In the genomic region with DNA sequence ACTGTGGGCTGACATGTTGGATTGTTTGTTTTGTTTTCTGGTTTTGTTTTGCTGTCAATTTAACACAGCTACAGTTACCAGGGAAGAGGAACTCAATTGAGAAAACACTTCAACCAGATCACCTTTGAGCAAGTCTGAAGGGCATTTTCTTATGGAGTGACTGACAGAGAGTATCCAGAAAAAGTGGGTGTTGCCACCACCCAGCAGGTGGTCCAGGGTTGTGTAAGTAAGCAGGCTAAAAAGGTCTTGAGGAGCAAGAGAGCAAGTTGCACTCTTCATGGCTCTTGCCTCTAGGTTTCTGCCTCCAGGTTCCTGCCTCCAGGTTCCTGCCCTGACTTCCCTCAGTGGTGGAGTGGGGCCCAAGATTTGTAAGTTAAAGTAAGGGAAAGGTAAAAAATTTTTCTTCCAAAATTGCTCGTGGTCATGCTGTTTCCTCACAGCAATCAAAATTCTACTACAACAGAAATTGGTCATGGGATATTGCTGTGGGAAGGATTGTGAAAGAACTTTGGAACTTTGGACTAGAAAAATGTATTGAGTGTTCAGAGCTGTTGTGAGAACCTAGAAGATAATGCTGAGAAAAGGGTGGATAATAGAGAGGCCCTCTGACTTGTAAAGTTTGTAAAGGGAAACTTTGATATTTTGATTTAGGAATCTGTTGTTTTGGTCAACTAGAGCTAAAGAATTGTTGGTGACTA, we compare ENCODE assay signal across 23 mouse cellular contexts.
"Had no signal": no experiment of that assay in that cellular context is flagged by ENCODE, and none has a peak within 500 bp of the region (broad histone marks: within the 10 kb centered on the region; RNA-seq: fewer than 3 reads in every experiment).

No protein-coding gene starts in this region.

- H3K36me3 ChIP-seq: liver, embryonic 12.5 days; liver, embryonic 15.5 days; lung, embryonic 15.5 days; midbrain, embryonic 10.5 days; midbrain, embryonic 13.5 days; neural tube, embryonic 13.5 days had no signal

- H3K4me3 ChIP-seq: layer of hippocampus, adult 2 months; left cerebral cortex, adult 2 months; liver, embryonic 12.5 days; liver, embryonic 15.5 days; lung, embryonic 15.5 days; megakaryocyte, embryonic 14.5 days; midbrain, embryonic 10.5 days; midbrain, embryonic 13.5 days; myocyte; neural tube, embryonic 13.5 days had no signal

- H3K27ac ChIP-seq: kidney, postnatal 0 days; layer of hippocampus, adult 2 months; left cerebral cortex, adult 2 months; liver, embryonic 12.5 days; liver, embryonic 15.5 days; lung, embryonic 15.5 days; midbrain, embryonic 10.5 days; midbrain, embryonic 13.5 days; neural tube, embryonic 13.5 days had no signal

- H3K4me2 ChIP-seq: liver, embryonic 12.5 days; liver, embryonic 15.5 days; lung, embryonic 15.5 days; midbrain, embryonic 13.5 days; neural tube, embryonic 13.5 days had no signal

- H3K4me1 ChIP-seq: liver, embryonic 12.5 days; liver, embryonic 15.5 days; lung, embryonic 15.5 days; megakaryocyte, embryonic 14.5 days; midbrain, embryonic 13.5 days; neural tube, embryonic 13.5 days had no signal

- H3K27me3 ChIP-seq: liver, embryonic 12.5 days; liver, embryonic 15.5 days; lung, embryonic 15.5 days; megakaryocyte, embryonic 14.5 days; midbrain, embryonic 13.5 days had no signal

- H3K9me3 ChIP-seq: liver, embryonic 12.5 days; liver, embryonic 15.5 days; lung, embryonic 15.5 days; midbrain, embryonic 10.5 days; midbrain, embryonic 13.5 days; neural tube, embryonic 13.5 days had no signal

- ATAC-seq: liver, embryonic 12.5 days; midbrain, embryonic 13.5 days; midbrain, embryonic 16.5 days had no signal

- H3K9ac ChIP-seq: liver, embryonic 12.5 days; liver, embryonic 15.5 days; lung, embryonic 15.5 days; midbrain, embryonic 13.5 days; neural tube, embryonic 13.5 days had no signal

- DNase-seq: kidney, adult 18-20 months; kidney, adult 9 months; kidney, postnatal 25 days; layer of hippocampus, postnatal 36 days; lung, adult 18-20 months; lung, postnatal 10 days; lung, postnatal 36 days; retina, postnatal 1 day; thymus, adult 18-20 months; thymus, postnatal 14 days; thymus, postnatal 4 days had no signal
